Mouse (Mus musculus) heart, adult 11 months (tissue): Measurements from ENCODE around the gene Arl6ip6.

Experiments
- DNase-seq: peaks from one replicate; pipeline ENCODE4 v3.0.0; 2022

Gene Arl6ip6

GRCm38 (mm10) chr2:53191523-53192220 is at the start of gene Arl6ip6:
Gene Arl6ip6, plus strand, starts transcription at chr2:53191726.
- peak; percentile 100 for DNase-seq

- no peak for DNase-seq
These were observed 44.7 kb upstream of the Arl6ip6 start for GRCm38 (mm10) chr2:53146852-53147251.

GRCm38 (mm10) chr2:53173966-53174365 is 17.6 kb upstream of the Arl6ip6 start:
- no peak for DNase-seq

GRCm38 (mm10) chr2:53178966-53179365 is 12.6 kb upstream of the Arl6ip6 start:
- DNase-seq = no peak

- no peak for DNase-seq
These were observed 11.7 kb upstream of the Arl6ip6 start for GRCm38 (mm10) chr2:53179876-53180275.

GRCm38 (mm10) chr2:53189811-53190210 is 1.7 kb upstream of the Arl6ip6 start:
- peak; percentile 66 for DNase-seq

- DNase-seq = peak; percentile 100
These were observed 628 bp upstream of the Arl6ip6 start, which contains the start of gene Prpf40a for GRCm38 (mm10) chr2:53190684-53191511. Gene Prpf40a, minus strand, starts transcription at chr2:53191284.

GRCm38 (mm10) chr2:53192386-53192785 is 860 bp downstream of the Arl6ip6 start:
- DNase-seq = no peak

GRCm38 (mm10) chr2:53196431-53196830 is 4.9 kb downstream of the Arl6ip6 start:
- no peak for DNase-seq

GRCm38 (mm10) chr2:53199203-53199602 is 7.7 kb downstream of the Arl6ip6 start:
- no peak for DNase-seq

GRCm38 (mm10) chr2:53200164-53200885 is 8.8 kb downstream of the Arl6ip6 start:
- DNase-seq = no peak

GRCm38 (mm10) chr2:53204373-53205274 is 13.1 kb downstream of the Arl6ip6 start:
- no peak for DNase-seq

- DNase-seq = no peak
These were observed 15.2 kb downstream of the Arl6ip6 start for GRCm38 (mm10) chr2:53206749-53207148.

GRCm38 (mm10) chr2:53213493-53213892 is 22.0 kb downstream of the Arl6ip6 start:
- DNase-seq = no peak

GRCm38 (mm10) chr2:53222242-53222641 is 30.7 kb downstream of the Arl6ip6 start:
- peak; percentile 85 for DNase-seq

- no peak for DNase-seq
These were observed 65.5 kb downstream of the Arl6ip6 start for GRCm38 (mm10) chr2:53256982-53257381.
